Mouse (Mus musculus) forebrain, embryonic 14.5 days (tissue): Measurements from ENCODE around the gene Rps28. TPM values are rescaled to one million over a fixed set of nuclear protein-coding genes. Genes with fewer than 3 reads are reported as not detected.
A peak's percentile ranks its signal among the peaks of the same experiment; 100 is the strongest.
"Not testable (repeated sequence)": the region's sequence is repeated elsewhere in the genome, so short reads cannot be mapped to it uniquely, and the experiment has no call there.

ENCODE experiments used
- ATAC-seq: fragments of 200-750 bp; cut with Nextera tagmentation; 2 replicates; pipeline ENCODE4 v1.8.0; 2017; ENCODE audit warnings: mild to moderate bottlenecking, moderate library complexity
- DNase-seq: peaks from one replicate; pipeline ENCODE4 v3.0.0-alpha.2; 2015; ENCODE audit warnings: low spot score
- H3K27ac ChIP-seq: fragments of 300-500 bp; sonication (generic); 2 replicates; pipeline ENCODE4 v1.5.1; 2014; ENCODE audit warnings: low read depth, mild to moderate bottlenecking, control low read depth, low read length, moderate library complexity
- H3K27me3 ChIP-seq: fragments of 300-500 bp; sonication (generic); replicated peaks from 2 replicates; pipeline ENCODE4 v1.6.1; 2014; ENCODE audit warnings: low read length, control low read depth, mixed read lengths; ENCODE audit not compliant: control insufficient read depth, insufficient read depth
- H3K36me3 ChIP-seq: fragments of 300-500 bp; sonication (generic); 2 replicates; pipeline ENCODE4 v1.6.1; 2014; ENCODE audit warnings: low read length, control low read depth; ENCODE audit not compliant: control insufficient read depth, insufficient read depth
- H3K4me1 ChIP-seq: fragments of 300-500 bp; sonication (generic); 2 replicates; pipeline ENCODE4 v1.6.1; 2014; ENCODE audit warnings: antibody characterized with exemption, low read length, control low read depth; ENCODE audit not compliant: control insufficient read depth, insufficient read depth
- H3K4me2 ChIP-seq: fragments of 300-500 bp; sonication (generic); 2 replicates; pipeline ENCODE4 v1.6.1; 2014; ENCODE audit warnings: mild to moderate bottlenecking, control low read depth, low read length
- H3K4me3 ChIP-seq: fragments of 300-500 bp; sonication (generic); 2 replicates; pipeline ENCODE4 v1.5.1; 2014; ENCODE audit warnings: low read depth, low read length, control low read depth
- H3K9ac ChIP-seq: fragments of 300-500 bp; sonication (generic); 2 replicates; pipeline ENCODE4 v1.6.1; 2014; ENCODE audit warnings: mild to moderate bottlenecking, low read length, control low read depth, moderate library complexity
- H3K9me3 ChIP-seq: fragments of 300-500 bp; sonication (generic); replicated peaks from 2 replicates; pipeline ENCODE4 v1.6.1; 2016; ENCODE audit warnings: low read length, control low read depth, mixed read lengths; ENCODE audit not compliant: control insufficient read depth
- WGBS: fragments of 180-500 bp; shearing (Covaris S2); extraction: QIAGEN DNeasy Blood & Tissue Kit; methylation state at CpG from one replicate; pipeline ENCODE4 v1.1.7; 2014; 5-methylcytosine and 5-hydroxymethylcytosine counted together
- polyA plus RNA-seq: library from polyadenylated mRNA; unstranded; fragments of >200 nt; fragmentation: Nextera tagmentation; extraction: Ambion mirVana; gene quantifications from 2 replicates; pipeline ENCODE4 v1.2.1, GENCODE M21; 2014

Rps28 gene
- 624 and 885 TPM in 2 replicates for polyA plus RNA-seq

DNA sequence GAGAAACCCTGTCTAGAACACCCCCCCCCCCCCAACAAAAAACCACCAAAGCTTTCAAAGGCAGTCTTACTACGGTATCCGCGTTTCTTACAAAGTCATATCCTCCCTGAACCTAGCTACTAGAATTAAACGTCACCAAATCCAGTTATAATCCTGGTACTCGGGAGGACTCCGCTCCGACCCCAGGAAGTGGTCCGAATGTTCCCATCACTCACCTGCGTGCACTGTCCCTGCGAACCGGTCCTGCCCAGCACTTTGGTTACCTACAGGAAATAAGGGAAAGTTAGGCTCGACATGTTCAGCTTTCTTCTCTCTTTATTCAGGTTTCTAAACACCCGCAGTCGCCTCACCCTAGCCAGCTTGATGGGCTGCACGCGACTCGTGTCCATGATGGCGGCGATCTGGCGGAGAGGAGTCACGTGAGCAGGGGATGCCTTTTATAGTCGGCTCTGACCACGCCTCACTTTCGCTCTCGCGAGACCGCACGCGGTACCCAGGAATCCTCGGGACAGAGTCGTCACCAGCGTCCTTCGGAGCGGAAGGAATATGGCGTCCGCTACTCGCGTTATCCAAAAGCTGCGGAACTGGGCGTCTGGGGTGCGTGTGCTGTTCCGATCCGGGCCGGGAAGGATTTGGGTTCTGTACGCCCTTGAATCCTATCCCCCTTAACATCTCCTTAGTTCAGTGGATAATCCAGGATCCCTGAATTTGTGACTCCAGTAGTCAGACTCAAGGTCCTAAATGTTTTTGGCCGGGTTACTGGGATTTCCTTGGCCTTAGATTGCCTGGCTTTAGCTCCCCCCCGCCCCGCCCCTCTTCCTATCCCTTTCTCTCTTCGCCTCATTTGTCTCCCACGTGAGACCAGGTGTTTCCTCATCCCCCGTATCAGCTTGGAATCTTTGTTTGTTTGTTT is at the start of gene Rps28, which contains the start of gene Ndufa7:
Gene Rps28, minus strand, starts transcription at position 479 of the 913 bp plus-strand sequence.
Gene Ndufa7, plus strand, starts transcription at position 489 of the 913 bp plus-strand sequence.
- 1% methylated on average over 51 of the region's 51 CpGs for WGBS

DNA sequence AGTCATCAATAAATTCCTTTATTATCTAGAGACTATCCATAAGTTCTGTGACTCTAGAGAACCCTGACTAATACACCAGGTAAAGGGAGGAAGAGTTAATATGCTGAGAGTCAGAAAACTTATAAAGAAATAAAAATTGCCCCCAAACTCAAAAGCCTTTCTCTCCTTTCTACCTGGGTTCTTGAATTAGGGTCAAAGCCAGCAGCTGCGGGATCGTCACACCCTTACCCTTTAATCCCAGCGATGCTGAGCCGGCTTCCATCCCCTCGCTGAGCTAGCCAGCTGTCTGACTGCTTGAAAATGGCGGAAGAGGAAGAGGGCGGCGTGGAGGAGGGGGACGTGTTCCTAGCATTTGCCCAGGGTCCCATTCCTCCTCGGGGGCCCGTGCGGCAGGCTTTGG is 49.2 kb upstream of the Rps28 start, which contains the start of gene Gm7029:
Gene Gm7029, plus strand, starts transcription at position 301 of the 400 bp plus-strand sequence.
- H3K9me3 ChIP-seq, H3K27ac ChIP-seq, H3K4me1 ChIP-seq, H3K27me3 ChIP-seq, H3K4me2 ChIP-seq, H3K4me3 ChIP-seq, H3K9ac ChIP-seq, ATAC-seq, DNase-seq: not testable (repeated sequence)
- peaks cover 12% of the 10 kb centered on the region; the same call in 1 of the 2 replicates for H3K36me3 ChIP-seq
- 90% methylated on average over 3 of the region's 12 CpGs for WGBS

More for the DNA sequence above, at the start of gene Rps28, which contains the start of gene Ndufa7:
- peak within 1 kb of the TSS; percentile 65 for H3K4me3 ChIP-seq
- H3K9me3 ChIP-seq, result no peaks in the 10 kb centered on the region
- DNase-seq (peak; percentile 98), ATAC-seq (peak; percentile 96)
- H3K27me3 ChIP-seq, result no peaks in the 10 kb centered on the region
- peak within 1 kb of the TSS; percentile 93 for H3K4me2 ChIP-seq
- peak within 1 kb of the TSS; percentile 56; the same call in 1 of the 2 replicates for H3K27ac ChIP-seq
- H3K36me3 ChIP-seq, result peaks cover 57% of the 10 kb centered on the region
- peak within 1 kb of the TSS; percentile 78 for H3K9ac ChIP-seq
- peaks cover 12% of the 10 kb centered on the region for H3K4me1 ChIP-seq

DNA sequence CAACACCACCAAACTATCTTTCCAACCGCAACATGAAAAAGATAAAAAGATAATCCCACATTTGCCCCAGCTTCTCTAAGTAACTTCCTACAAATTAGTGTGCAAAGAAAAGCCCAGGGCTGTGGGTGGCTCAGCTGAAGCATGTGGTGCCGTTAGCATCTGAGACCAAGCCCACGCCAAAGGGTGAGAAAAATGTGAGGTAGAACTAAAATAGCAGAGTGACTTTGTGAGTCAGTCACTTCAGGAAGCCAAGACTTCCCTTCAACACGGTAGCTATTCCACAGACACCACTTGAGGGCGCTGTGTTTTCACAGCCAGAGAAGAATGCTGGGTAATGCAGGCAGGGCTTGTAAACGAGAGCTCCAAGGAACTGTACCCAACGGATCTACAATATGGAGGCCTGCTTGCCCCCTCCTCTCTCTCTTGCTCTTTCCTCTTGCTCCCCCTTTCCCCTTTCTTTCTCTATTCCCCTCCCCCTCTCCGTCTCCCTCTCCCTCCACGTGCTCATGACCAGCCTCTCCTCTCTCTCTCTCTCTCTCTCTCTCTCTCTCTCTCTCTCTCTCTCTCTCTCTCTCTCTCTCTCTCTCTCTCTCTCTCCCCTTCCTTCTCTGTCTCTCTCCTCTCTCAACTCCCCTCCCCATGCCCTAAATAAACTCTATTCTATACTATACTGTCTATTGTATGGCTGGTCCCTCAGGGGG is 41.1 kb upstream of the Rps28 start:
- Histone ChIP-seq H3K9me3 (no peaks in the 10 kb centered on the region), H3K9ac (no peak overlapping the region), H3K4me1 (no peaks in the 10 kb centered on the region), H3K27me3 (no peaks in the 10 kb centered on the region), H3K27ac (no peak overlapping the region), H3K4me3 (no peak overlapping the region), H3K36me3 (no peaks in the 10 kb centered on the region), H3K4me2 (no peak overlapping the region)
- no peak for DNase-seq
- WGBS, result 44% methylated on average over 9 of the region's 9 CpGs
- ATAC-seq, result no peak

DNA sequence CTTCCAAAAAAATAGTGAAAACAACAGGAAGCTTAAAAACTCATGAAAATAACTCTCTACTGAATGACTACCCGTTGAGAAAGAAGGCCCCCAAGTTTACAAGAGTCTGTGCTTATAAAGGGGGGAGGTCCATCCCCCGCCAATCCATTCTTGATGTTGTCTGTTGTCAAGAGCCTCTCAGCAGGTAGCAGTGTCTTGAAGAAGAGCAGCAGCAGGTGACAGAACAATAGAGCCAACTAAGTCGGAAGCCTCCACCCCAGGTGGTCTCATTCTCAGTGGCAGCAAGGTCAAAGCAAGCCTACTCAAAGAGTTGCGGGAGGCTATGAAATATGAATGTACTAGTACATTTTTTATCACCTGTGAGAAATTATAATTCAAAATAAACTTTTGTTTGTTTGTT is 33.5 kb upstream of the Rps28 start:
- Histone ChIP-seq H3K9me3 (no peaks in the 10 kb centered on the region), H3K9ac (no peak overlapping the region), H3K27ac (no peak overlapping the region), H3K4me1 (no peaks in the 10 kb centered on the region), H3K27me3 (no peaks in the 10 kb centered on the region), H3K36me3 (no peaks in the 10 kb centered on the region), H3K4me3 (no peak overlapping the region), H3K4me2 (no peak overlapping the region)
- DNase-seq, result no peak
- WGBS, result 77% methylated on average over 4 of the region's 4 CpGs
- no peak for ATAC-seq

DNA sequence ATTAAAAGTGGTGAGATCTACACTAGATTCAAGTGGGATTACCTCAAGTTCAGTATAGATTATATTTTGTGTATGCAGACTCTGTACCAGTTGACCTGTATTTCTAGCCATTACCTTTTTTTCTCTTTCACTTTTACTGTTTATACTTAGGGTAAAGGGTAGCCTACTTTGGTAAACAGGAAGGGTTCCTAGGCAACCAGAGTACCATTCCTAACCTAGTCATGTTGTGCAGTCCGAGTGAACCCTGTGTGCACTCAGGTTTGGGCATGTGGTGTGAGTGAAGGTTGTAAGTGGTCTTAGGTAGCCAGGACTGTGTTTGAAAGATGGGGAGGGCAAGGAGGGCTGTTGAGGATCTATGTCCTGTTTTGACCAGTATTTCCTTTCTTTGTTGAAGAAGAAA is 27.0 kb upstream of the Rps28 start:
- Histone ChIP-seq H3K4me1 (no peaks in the 10 kb centered on the region), H3K36me3 (peaks cover 20% of the 10 kb centered on the region), H3K27me3 (no peaks in the 10 kb centered on the region), H3K9me3 (no peaks in the 10 kb centered on the region), H3K27ac (no peak overlapping the region), H3K9ac (no peak overlapping the region), H3K4me3 (no peak overlapping the region), H3K4me2 (no peak overlapping the region)
- 87% methylated on average over 1 of the region's 1 CpGs for whole genome bisulfite sequencing
- DNase-seq, result no peak
- ATAC-seq, result no peak

DNA sequence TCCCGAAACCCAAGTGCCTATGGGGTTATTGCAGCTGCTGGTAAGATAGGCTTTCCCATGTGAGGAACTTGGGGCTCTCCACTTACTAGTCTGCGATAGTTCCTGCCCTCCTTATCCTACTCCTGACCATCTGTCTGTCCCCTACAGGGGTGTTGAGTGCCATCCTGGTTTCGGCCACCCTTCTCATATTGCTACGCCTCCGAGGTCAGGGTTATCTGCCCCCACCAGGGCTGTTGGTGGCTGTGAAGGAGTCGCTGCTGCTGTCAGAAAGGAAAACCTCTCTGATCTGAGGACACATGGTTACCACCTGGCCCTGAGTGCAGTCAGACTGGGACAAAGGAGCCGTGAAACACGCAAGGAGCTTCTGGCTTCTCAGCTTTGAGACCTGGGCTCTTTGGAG is 23.8 kb upstream of the Rps28 start:
- Histone ChIP-seq H3K4me3 (no peak overlapping the region), H3K36me3 (peaks cover 20% of the 10 kb centered on the region), H3K9me3 (no peaks in the 10 kb centered on the region), H3K4me1 (peaks cover 6% of the 10 kb centered on the region), H3K27me3 (no peaks in the 10 kb centered on the region), H3K9ac (0 out of 2 replicates have a peak overlapping the region, but pooled peaks have one; percentile 32), H3K27ac (no peak overlapping the region), H3K4me2 (no peak overlapping the region)
- DNase-seq, result no peak
- WGBS, result 94% methylated on average over 8 of the region's 8 CpGs
- no peak for ATAC-seq

DNA sequence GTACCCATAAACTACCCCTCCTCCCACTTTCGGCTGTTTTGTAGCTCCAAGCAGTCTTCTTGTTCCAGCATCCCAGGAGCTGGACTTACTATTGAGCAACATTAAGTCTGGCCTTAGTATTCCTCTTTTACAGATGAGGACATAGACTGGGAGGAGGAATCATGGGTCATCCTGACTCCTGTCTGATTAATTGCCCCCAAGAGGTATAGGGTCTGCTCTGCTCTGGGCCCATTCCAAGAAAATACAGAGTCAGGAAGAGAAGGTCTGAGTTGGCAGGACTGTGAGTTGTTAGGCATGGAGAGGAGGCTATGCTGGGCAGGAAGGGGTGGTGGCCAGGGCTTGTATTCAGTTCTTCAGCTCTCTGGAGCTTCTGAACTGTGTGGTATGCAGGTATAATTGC is 19.8 kb upstream of the Rps28 start:
- H3K4me3 ChIP-seq, result no peak overlapping the region
- H3K9ac ChIP-seq, result peak overlapping the region; percentile 75; the same call in 1 of the 2 replicates
- peaks cover 27% of the 10 kb centered on the region for H3K36me3 ChIP-seq
- H3K4me1 ChIP-seq, result peaks cover 6% of the 10 kb centered on the region
- H3K27ac ChIP-seq, result no peak overlapping the region
- H3K9me3 ChIP-seq, result no peaks in the 10 kb centered on the region
- no peaks in the 10 kb centered on the region for H3K27me3 ChIP-seq
- WGBS, result 69% methylated on average over 1 of the region's 1 CpGs
- DNase-seq (no peak), ATAC-seq (no peak)
- H3K4me2 ChIP-seq, result peak overlapping the region; percentile 96

DNA sequence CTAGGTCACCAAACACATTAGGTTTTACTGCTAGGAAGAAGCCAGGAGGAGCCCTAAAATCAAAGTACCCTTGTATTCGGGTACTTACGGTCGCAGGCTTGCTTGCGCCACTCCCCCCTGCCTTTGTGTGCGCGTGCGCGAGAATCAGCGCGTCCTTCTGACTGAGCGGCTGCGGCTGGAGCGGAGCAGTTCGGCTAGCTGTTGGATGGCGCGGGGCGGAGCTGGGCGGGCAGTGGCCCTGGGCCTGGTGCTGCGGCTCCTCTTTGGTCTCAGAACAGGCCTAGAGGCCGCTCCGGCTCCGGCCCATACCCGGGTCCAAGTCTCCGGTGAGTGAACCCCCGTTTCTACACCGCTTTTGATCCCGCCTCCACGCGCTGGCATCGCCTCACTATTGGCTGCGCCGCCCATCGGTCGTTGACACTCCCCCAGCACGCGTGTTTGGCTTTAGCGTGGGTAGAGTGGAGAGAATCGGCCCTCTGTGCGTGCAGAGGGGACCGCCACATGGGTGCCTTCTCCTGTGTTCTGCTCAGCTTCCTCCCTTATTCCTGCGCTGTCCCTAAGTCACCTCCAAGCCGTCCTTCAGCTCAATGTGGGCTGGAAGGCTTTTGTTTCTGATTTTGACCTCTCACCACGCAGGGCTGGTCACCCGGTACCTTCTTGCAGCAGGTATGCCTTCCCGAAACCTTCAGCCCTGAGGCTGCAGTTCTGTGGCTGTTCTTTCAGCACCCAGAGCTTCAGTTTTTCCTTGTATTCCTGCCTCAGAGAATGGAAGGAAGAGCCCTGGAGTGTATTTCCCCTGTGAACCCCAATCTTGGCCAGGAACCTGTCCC is 18.8 kb upstream of the Rps28 start, which contains the start of gene Cd320:
Gene Cd320, plus strand, starts transcription at position 126 of the 830 bp plus-strand sequence.
- Histone ChIP-seq H3K4me3 (peak within 1 kb of the TSS; percentile 73), H3K4me1 (peaks cover 6% of the 10 kb centered on the region), H3K27me3 (no peaks in the 10 kb centered on the region), H3K27ac (no peak within 1 kb of the TSS; the same call in 1 of the 2 replicates), H3K36me3 (peaks cover 27% of the 10 kb centered on the region), H3K9ac (peak within 1 kb of the TSS; percentile 75), H3K4me2 (peak within 1 kb of the TSS; percentile 96), H3K9me3 (no peaks in the 10 kb centered on the region)
- DNase-seq, result peak; percentile 96
- under 1% methylated on average over 45 of the region's 45 CpGs for WGBS
- peak; percentile 96 for ATAC-seq
